Mouse (Mus musculus) midbrain, embryonic 12.5 days (tissue): ENCODE results near the gene Prm1. TPM values are rescaled to one million over a fixed set of nuclear protein-coding genes. Genes with fewer than 3 reads are reported as not detected.
A peak's percentile ranks its signal among the peaks of the same experiment; 100 is the strongest.
"Not testable (repeated sequence)": the region's sequence is repeated elsewhere in the genome, so short reads cannot be mapped to it uniquely, and the experiment has no call there.

Source experiments
- ATAC-seq: fragments of 200-750 bp; cut with Nextera tagmentation; 2 replicates; pipeline ENCODE4 v1.8.0; 2017; ENCODE audit warnings: low read depth, moderate TSS enrichment, moderate library complexity; ENCODE audit not compliant: low FRiP score
- H3K27ac ChIP-seq: fragments of 300-500 bp; sonication (generic); replicated peaks from 2 replicates; pipeline ENCODE4 v1.5.1; 2016; ENCODE audit warnings: mild to moderate bottlenecking
- H3K27me3 ChIP-seq: fragments of 300-500 bp; sonication (generic); 2 replicates; pipeline ENCODE4 v1.6.1; 2016; ENCODE audit warnings: mild to moderate bottlenecking
- H3K36me3 ChIP-seq: fragments of 300-500 bp; sonication (generic); 2 replicates; pipeline ENCODE4 v1.6.1; 2016
- H3K4me1 ChIP-seq: fragments of 300-500 bp; sonication (generic); 2 replicates; pipeline ENCODE4 v1.6.1; 2016
- H3K4me2 ChIP-seq: fragments of 300-500 bp; sonication (generic); replicated peaks from 2 replicates; pipeline ENCODE4 v1.6.1; 2016; ENCODE audit warnings: mild to moderate bottlenecking, moderate library complexity
- H3K4me3 ChIP-seq: fragments of 300-500 bp; sonication (generic); 2 replicates; pipeline ENCODE4 v1.5.1; 2016; ENCODE audit warnings: mild to moderate bottlenecking
- H3K9ac ChIP-seq: fragments of 300-500 bp; sonication (generic); replicated peaks from 2 replicates; pipeline ENCODE4 v1.6.1; 2016; ENCODE audit warnings: mild to moderate bottlenecking, moderate library complexity
- H3K9me3 ChIP-seq: fragments of 300-500 bp; sonication (generic); 2 replicates; pipeline ENCODE4 v1.6.1; 2016; ENCODE audit warnings: mild to moderate bottlenecking
- WGBS: fragments of 180-500 bp; shearing (Covaris S2); methylation state at CpG from one replicate; pipeline ENCODE4 v1.1.7; 2016; 5-methylcytosine and 5-hydroxymethylcytosine counted together
- polyA plus RNA-seq: library from polyadenylated mRNA; unstranded; fragments of >200 nt; fragmentation: Nextera tagmentation; extraction: Ambion mirVana; gene quantifications from 2 replicates; pipeline ENCODE4 v1.2.1, GENCODE M21; 2016

The Prm1 gene
- polyA plus RNA-seq, 1 experiment from 2014 or later, result not detected

- Histone ChIP-seq H3K4me3 (no peak overlapping the region), H3K9ac (no peak overlapping the region), H3K9me3 (no peaks in the 10 kb centered on the region), H3K36me3 (no peaks in the 10 kb centered on the region), H3K27ac (no peak overlapping the region), H3K4me2 (no peak overlapping the region), H3K4me1 (no peaks in the 10 kb centered on the region), H3K27me3 (no peaks in the 10 kb centered on the region)
- no peak for ATAC-seq
- 83% methylated on average over 4 of the region's 4 CpGs for WGBS
Observed at GRCm38 (mm10) chr16:10818579-10819135, 13.0 kb upstream of the Prm1 start.

DNA sequence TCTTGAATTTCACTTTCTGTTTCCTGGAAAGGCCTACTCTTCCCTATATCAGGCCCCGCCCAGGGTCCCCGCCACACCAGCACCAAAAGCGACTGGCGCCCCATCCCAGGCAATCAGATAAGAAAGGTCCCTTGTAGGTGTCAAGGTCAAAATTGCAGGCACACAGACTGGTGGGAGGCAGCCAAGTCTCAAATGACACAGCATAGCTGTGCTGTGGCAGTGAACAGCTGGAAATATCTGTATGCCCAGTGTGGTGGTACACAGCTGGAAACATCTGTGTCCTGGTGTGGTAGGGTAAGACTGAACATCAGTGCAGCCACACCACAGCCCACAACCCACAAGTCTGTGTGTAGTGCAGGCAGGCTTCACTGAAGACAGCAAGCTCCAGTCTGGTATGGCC, 9.2 kb upstream of the Prm1 start:
- no peak for ATAC-seq
- 92% methylated on average over 4 of the region's 4 CpGs for WGBS
- no peak overlapping the region for H3K4me3 ChIP-seq
- H3K4me1 ChIP-seq, result no peaks in the 10 kb centered on the region
- H3K9me3 ChIP-seq, result no peaks in the 10 kb centered on the region
- H3K27me3 ChIP-seq, result no peaks in the 10 kb centered on the region
- no peak overlapping the region for H3K27ac ChIP-seq
- no peak overlapping the region for H3K9ac ChIP-seq
- no peak overlapping the region for H3K4me2 ChIP-seq
- H3K36me3 ChIP-seq, result no peaks in the 10 kb centered on the region

DNA sequence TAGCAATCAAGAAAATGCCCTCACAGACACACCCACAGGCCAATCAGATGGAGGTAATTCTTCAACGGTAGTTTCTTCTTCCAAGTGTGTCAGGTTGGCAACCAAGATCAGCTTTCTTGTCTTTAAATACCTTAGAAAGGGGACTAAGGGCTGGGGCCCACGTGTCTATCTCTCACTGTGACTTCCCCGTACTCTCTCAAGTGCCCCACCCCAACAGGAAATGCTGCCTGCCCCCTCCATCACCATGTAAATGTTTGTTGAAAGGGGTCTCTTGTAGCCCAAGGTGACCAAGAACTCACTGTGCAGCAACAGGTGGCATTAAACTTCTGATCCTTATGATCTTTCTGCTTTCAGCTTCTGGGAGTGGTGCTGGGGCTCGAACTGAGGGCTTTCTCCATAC, 8.1 kb upstream of the Prm1 start:
- Histone ChIP-seq H3K4me2 (no peak overlapping the region), H3K4me1 (no peaks in the 10 kb centered on the region), H3K27me3 (no peaks in the 10 kb centered on the region), H3K27ac (no peak overlapping the region), H3K9me3 (no peaks in the 10 kb centered on the region), H3K9ac (no peak overlapping the region), H3K4me3 (no peak overlapping the region), H3K36me3 (no peaks in the 10 kb centered on the region)
- no peak for ATAC-seq
- WGBS, result 78% methylated on average over 4 of the region's 4 CpGs

DNA sequence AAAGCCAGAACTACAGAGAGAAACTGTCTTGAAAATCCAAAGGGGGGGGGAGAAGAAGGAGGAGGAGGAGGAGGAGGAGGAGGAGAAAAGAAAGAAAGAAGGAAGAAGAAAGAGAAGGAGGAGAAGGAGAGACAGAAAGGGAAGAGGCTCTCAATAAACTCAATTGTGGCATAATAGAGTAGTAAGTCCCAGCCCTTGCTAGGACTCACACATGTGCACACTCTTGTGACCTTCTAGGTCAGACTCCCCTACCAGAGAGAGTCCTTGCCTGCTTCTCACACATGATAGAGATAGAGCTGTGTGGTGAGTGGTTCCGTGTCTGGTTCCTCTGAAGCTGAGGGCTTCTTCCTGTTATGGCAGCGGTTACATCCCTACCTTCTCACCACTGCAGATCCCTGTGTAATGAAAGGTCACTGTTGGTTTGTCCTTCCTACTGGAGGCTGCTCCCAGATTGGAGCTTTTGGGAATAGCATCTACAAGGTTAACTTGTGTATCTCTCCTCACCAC, 7.3 kb upstream of the Prm1 start, which contains the start of gene Gm11172:
Gene Gm11172, plus strand, starts transcription at position 51 of the 507 bp plus-strand sequence.
- Histone ChIP-seq H3K9me3 (no peaks in the 10 kb centered on the region), H3K36me3 (no peaks in the 10 kb centered on the region), H3K27me3 (no peaks in the 10 kb centered on the region), H3K4me1 (no peaks in the 10 kb centered on the region), H3K4me2 (no peak within 1 kb of the TSS), H3K9ac (no peak within 1 kb of the TSS), H3K27ac (no peak within 1 kb of the TSS), H3K4me3 (no peak within 1 kb of the TSS)
- 100% methylated on average over 2 of the region's 2 CpGs for WGBS
- ATAC-seq, result no peak

DNA sequence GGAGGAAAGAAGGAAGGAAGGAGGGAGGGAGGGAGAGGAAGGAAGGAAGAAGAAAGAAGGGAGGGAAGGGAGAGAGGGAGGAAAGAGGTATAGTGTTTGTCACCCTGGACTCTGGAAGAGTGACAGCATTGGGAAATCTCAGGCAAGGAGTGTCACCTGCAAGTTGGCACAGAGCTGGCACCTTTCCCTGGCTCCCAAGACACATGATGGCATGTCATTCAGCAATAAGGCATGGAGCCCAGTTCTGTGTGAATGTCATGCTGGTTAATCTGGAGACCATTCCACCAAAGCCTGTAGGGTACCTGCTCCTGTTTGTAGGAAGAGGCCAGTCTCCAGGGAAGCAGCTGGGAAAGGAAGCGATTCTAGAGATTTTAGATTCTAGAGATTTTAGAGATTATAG, 4.7 kb upstream of the Prm1 start:
- H3K27me3 ChIP-seq, result no peaks in the 10 kb centered on the region
- WGBS, result 92% methylated on average over 1 of the region's 1 CpGs
- no peak for ATAC-seq

GRCm38 (mm10) chr16:10802420-10802819, 3.2 kb downstream of the Prm1 start:
- not testable (repeated sequence) for H3K4me3 ChIP-seq, H3K27me3 ChIP-seq, H3K4me2 ChIP-seq, H3K27ac ChIP-seq, H3K9ac ChIP-seq, H3K4me1 ChIP-seq, ATAC-seq, H3K9me3 ChIP-seq, H3K36me3 ChIP-seq
- 82% methylated on average over 3 of the region's 3 CpGs for WGBS

More for the DNA sequence above, 4.7 kb upstream of the Prm1 start:
- Histone ChIP-seq H3K4me2 (no peak overlapping the region), H3K9ac (no peak overlapping the region), H3K27ac (no peak overlapping the region), H3K9me3 (no peaks in the 10 kb centered on the region), H3K4me3 (no peak overlapping the region), H3K4me1 (no peaks in the 10 kb centered on the region), H3K36me3 (no peaks in the 10 kb centered on the region)

GRCm38 (mm10) chr16:10796034-10796433, 9.6 kb downstream of the Prm1 start, which contains the start of gene Prm2:
Prm2 (minus strand) TSS chr16:10796134.
- WGBS, result 78% methylated on average over 6 of the region's 6 CpGs

GRCm38 (mm10) chr16:10790702-10791101, 14.9 kb downstream of the Prm1 start, which contains the start of gene Prm3:
Prm3 (minus strand) TSS chr16:10790914.
- ATAC-seq, result no peak

More at GRCm38 (mm10) chr16:10796034-10796433, 9.6 kb downstream of the Prm1 start, which contains the start of gene Prm2:
- no peaks in the 10 kb centered on the region for H3K36me3 ChIP-seq
- no peak for ATAC-seq
- H3K4me3 ChIP-seq, result no peak within 1 kb of the TSS
- H3K9me3 ChIP-seq, result no peaks in the 10 kb centered on the region
- no peak within 1 kb of the TSS for H3K27ac ChIP-seq
- H3K4me1 ChIP-seq, result no peaks in the 10 kb centered on the region
- peaks cover 17% of the 10 kb centered on the region for H3K27me3 ChIP-seq
- H3K9ac ChIP-seq, result no peak within 1 kb of the TSS
- no peak within 1 kb of the TSS for H3K4me2 ChIP-seq

GRCm38 (mm10) chr16:10788866-10789265, 16.8 kb downstream of the Prm1 start:
- Histone ChIP-seq H3K27me3 (peaks cover 10% of the 10 kb centered on the region), H3K9ac (no peak overlapping the region), H3K9me3 (no peaks in the 10 kb centered on the region), H3K4me1 (peaks cover 20% of the 10 kb centered on the region), H3K4me3 (no peak overlapping the region), H3K27ac (no peak overlapping the region), H3K36me3 (no peaks in the 10 kb centered on the region), H3K4me2 (no peak overlapping the region)
- WGBS, result 50% methylated on average over 4 of the region's 4 CpGs
- ATAC-seq, result no peak

More at GRCm38 (mm10) chr16:10790702-10791101, 14.9 kb downstream of the Prm1 start, which contains the start of gene Prm3:
- no peak within 1 kb of the TSS for H3K9ac ChIP-seq
- 76% methylated on average over 9 of the region's 9 CpGs for WGBS
- H3K36me3 ChIP-seq, result no peaks in the 10 kb centered on the region
- no peak within 1 kb of the TSS for H3K4me3 ChIP-seq
- H3K4me1 ChIP-seq, result peaks cover 9% of the 10 kb centered on the region
- H3K4me2 ChIP-seq, result no peak within 1 kb of the TSS
- 0 out of 2 replicates have a peak, but pooled peaks cover under 1% of the 10 kb centered on the region for H3K27me3 ChIP-seq
- no peaks in the 10 kb centered on the region for H3K9me3 ChIP-seq
- no peak within 1 kb of the TSS for H3K27ac ChIP-seq

DNA sequence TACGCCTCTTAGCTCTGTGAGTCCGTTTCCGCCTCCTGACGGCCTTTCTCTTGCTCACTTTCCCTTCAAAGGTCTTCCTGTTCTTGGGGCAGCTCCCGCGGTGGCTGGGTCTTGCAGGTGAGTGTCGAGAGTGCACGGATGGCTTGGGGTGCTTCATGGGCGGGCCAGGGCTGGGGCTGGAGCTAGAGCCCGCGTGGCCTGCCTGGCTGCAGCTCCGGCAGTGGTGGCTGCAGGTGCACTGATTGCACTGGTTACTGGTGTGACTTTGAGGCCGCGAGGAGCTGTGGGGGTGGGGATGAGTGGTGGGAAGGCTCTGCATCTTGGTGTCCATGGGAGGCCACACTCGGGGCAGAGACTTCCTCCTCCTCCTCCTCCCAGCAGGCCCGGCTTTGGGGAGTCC, 17.4 kb downstream of the Prm1 start, which contains the start of gene Tnp2:
Gene Tnp2, minus strand, starts transcription at position 390 of the 400 bp plus-strand sequence.
- H3K27ac ChIP-seq, result no peak within 1 kb of the TSS
- no peaks in the 10 kb centered on the region for H3K9me3 ChIP-seq
- no peak within 1 kb of the TSS for H3K4me2 ChIP-seq
- H3K4me3 ChIP-seq, result no peak within 1 kb of the TSS
- H3K36me3 ChIP-seq, result no peaks in the 10 kb centered on the region
- no peak within 1 kb of the TSS for H3K9ac ChIP-seq
- 60% methylated on average over 16 of the region's 16 CpGs for WGBS
- ATAC-seq, result no peak
- peaks cover 23% of the 10 kb centered on the region for H3K4me1 ChIP-seq
- peaks cover 16% of the 10 kb centered on the region for H3K27me3 ChIP-seq

DNA sequence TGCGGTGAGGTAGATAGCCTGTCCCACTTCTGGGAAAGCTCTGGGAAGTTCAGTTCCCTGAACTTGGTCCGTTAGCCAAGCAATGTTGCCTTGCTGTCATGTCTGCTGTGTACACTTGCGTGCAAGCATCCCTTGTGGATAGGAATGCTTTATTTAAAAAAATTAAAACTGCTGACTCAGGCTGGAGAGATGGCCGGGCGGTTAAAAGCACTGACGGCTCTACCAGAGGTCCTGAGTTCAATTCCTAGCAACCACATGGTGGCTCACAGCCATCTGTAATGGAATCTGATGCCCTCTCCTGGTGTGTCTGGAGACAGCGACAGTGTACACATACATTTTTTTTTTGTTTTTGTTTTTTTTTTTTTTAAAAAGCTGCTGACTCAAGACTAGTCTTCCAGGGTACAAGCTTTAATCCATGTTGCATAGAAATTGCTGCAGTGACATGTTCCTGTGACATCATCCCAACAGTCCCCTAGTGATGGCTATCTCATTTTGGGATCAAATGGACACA, 18.0 kb downstream of the Prm1 start:
- Histone ChIP-seq H3K4me1 (peaks cover 23% of the 10 kb centered on the region), H3K9me3 (no peaks in the 10 kb centered on the region), H3K36me3 (no peaks in the 10 kb centered on the region), H3K27ac (no peak overlapping the region), H3K9ac (no peak overlapping the region), H3K4me2 (no peak overlapping the region), H3K4me3 (no peak overlapping the region), H3K27me3 (peaks cover 23% of the 10 kb centered on the region)
- no peak for ATAC-seq
- WGBS, result 88% methylated on average over 7 of the region's 7 CpGs

GRCm38 (mm10) chr16:10786782-10787547, 18.7 kb downstream of the Prm1 start:
- H3K4me1 ChIP-seq, result peaks cover 28% of the 10 kb centered on the region

More at GRCm38 (mm10) chr16:10786782-10787547, 18.7 kb downstream of the Prm1 start:
- H3K36me3 ChIP-seq, result no peaks in the 10 kb centered on the region
- H3K4me2 ChIP-seq, result 0 out of 2 replicates have a peak overlapping the region, but pooled peaks have one; percentile 99
- H3K9me3 ChIP-seq, result no peaks in the 10 kb centered on the region
- H3K9ac ChIP-seq, result no peak overlapping the region
- H3K27ac ChIP-seq, result no peak overlapping the region
- peaks cover 27% of the 10 kb centered on the region for H3K27me3 ChIP-seq
- no peak overlapping the region for H3K4me3 ChIP-seq
- no peak for ATAC-seq
- 70% methylated on average over 4 of the region's 4 CpGs for WGBS
